Mouse (Mus musculus): ENCODE measurements at regions not wholly inside any gene's neighbourhood (a gene's known extent, or its start where the extent isn't known, plus 50 kb on each side); places are given as distances from the start of the nearest gene placed in this dataset.

GRCm38 (mm10) chr15:59138393-59139107 is 249.5 kb downstream of the Gm49356 start:
- ATAC-seq (replicated peaks; ENCODE audit: poor library complexity) = no peak

- ATAC-seq (replicated peaks; ENCODE audit: poor library complexity) = no peak
Measured at GRCm38 (mm10) chr15:59141621-59142020, 252.5 kb downstream of the Gm49356 start.

- no peak for ATAC-seq (replicated peaks; ENCODE audit: poor library complexity)
Measured at GRCm38 (mm10) chr15:59142481-59142880, 253.4 kb downstream of the Gm49356 start.

- no peak for ATAC-seq (replicated peaks; ENCODE audit: poor library complexity)
Measured at GRCm38 (mm10) chr15:59143891-59144290, 254.8 kb downstream of the Gm49356 start.

GRCm38 (mm10) chr15:59145679-59146078 is 256.6 kb downstream of the Gm49356 start:
- peak; percentile 88 for ATAC-seq (replicated peaks; ENCODE audit: poor library complexity)

GRCm38 (mm10) chr15:59146111-59146510 is 257.0 kb downstream of the Gm49356 start:
- no peak for ATAC-seq (replicated peaks; ENCODE audit: poor library complexity)

- ATAC-seq (replicated peaks; ENCODE audit: poor library complexity) = no peak
Measured at GRCm38 (mm10) chr15:59146586-59147085, 257.5 kb downstream of the Gm49356 start.

GRCm38 (mm10) chr15:59148531-59148930 is 259.4 kb downstream of the Gm49356 start:
- 0 out of 2 replicates have a peak, but pooled peaks have one; percentile 30 for ATAC-seq (replicated peaks; ENCODE audit: poor library complexity)

- ATAC-seq (replicated peaks; ENCODE audit: poor library complexity) = no peak
Measured at GRCm38 (mm10) chr15:59151506-59151905, 262.4 kb downstream of the Gm49356 start.

GRCm38 (mm10) chr15:59152786-59153388 is 263.8 kb downstream of the Gm49356 start:
- no peak for ATAC-seq (replicated peaks; ENCODE audit: poor library complexity)

- ATAC-seq (replicated peaks; ENCODE audit: poor library complexity) = no peak
Measured at GRCm38 (mm10) chr15:59153416-59154250, 264.5 kb downstream of the Gm49356 start.

- no peak for ATAC-seq (replicated peaks; ENCODE audit: poor library complexity)
Measured at GRCm38 (mm10) chr15:59154407-59155288, 265.6 kb downstream of the Gm49356 start.

- no peak for ATAC-seq (replicated peaks; ENCODE audit: poor library complexity)
Measured at GRCm38 (mm10) chr15:59155289-59155623, 266.2 kb downstream of the Gm49356 start.

GRCm38 (mm10) chr15:59156328-59156727 is 267.2 kb downstream of the Gm49356 start:
- no peak for ATAC-seq (replicated peaks; ENCODE audit: poor library complexity)

- ATAC-seq (replicated peaks; ENCODE audit: poor library complexity) = no peak
Measured at GRCm38 (mm10) chr15:59158760-59159159, 269.7 kb downstream of the Gm49356 start.

- no peak for ATAC-seq (replicated peaks; ENCODE audit: poor library complexity)
Measured at GRCm38 (mm10) chr15:59160931-59161920, 272.1 kb downstream of the Gm49356 start.

- no peak for ATAC-seq (replicated peaks; ENCODE audit: poor library complexity)
Measured at GRCm38 (mm10) chr15:59167937-59168659, 279.0 kb downstream of the Gm49356 start.

GRCm38 (mm10) chr15:59168660-59169170 is 279.6 kb downstream of the Gm49356 start:
- ATAC-seq (replicated peaks; ENCODE audit: poor library complexity) = no peak
